Mouse (Mus musculus) spleen, adult 12 weeks (tissue): ENCODE results near the gene Cfap100.

Experiments
- DNase-seq: peaks from one replicate; pipeline ENCODE4 v3.0.0; 2022; ENCODE audit warnings: low spot score

Gene Cfap100

GRCm38 (mm10) chr6:90428380-90428974 lies at the start of gene Cfap100:
TSS of gene Cfap100 (minus strand) at chr6:90428797.
- no peak for DNase-seq

- DNase-seq = no peak
These were observed 48.4 kb upstream of the Cfap100 start for GRCm38 (mm10) chr6:90476941-90477518.

DNA sequence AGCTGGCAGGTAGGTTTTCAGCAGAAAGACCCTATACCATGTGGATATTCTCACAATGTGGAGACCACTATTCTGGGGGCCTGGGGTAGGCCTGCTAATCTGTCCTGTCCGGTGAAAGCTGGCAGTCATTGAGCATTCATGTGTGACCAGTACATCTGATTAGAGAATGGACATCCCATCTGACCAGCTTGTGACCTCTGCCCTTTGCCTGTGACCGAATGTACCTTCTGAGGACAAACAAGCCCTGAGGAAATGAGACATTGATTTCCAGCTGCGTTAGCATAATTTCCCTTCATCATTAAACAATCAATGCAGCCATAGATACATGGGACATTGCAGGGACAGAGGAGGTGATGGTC lies 47.2 kb upstream of the Cfap100 start:
- DNase-seq = no peak

DNA sequence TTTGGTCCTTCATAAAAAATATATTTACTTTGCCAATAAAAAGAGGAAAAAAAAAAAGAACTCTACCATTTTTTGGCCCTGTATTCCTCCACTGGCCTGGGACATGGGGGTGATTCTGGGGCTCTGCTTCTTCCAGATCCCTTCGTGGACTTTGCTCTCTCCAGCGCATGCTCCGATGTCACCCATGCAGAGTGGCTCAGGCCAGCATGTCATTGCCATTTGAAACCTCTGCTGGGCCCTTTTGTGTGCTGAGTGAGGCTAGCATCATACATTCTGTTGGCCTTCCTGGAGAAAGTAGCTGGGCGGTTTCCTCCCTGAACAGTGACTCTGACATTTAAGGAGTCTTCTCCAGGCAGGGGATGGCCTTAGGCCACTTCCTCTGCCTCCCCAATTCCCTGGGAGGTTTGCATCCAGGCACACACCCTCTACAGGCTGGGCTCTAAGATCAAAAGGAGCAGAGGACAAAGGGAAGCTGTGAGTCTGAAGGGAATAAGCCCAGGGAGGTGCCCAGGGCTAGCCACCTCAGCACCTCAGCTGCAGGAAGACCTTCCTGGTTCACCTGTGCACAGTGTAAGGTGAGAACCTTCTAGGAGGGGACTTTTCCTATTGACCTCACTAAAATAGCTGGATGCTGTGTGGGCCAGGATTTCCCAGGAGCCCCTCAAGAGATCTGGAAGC lies 46.7 kb upstream of the Cfap100 start:
- DNase-seq = no peak

DNA sequence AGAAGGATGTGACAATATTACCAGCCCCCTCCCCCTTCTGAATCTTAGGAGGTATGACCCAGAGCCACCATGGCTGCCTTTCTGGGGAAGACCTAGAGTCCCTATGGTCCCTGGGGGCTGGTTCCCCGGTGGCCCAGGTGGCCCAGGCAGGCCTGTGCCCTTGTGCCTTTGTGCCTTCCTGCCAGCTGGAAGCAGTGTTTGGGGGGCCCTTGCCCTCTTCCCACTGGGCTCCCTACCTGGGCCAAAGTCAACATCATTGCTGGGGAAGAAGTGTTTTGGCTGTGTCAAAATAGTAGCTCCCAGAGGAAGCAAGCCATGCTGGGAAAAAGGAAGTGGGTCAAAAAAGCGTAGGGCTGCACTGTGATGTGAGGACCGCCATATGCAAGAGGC lies 45.8 kb upstream of the Cfap100 start:
- DNase-seq = no peak

DNA sequence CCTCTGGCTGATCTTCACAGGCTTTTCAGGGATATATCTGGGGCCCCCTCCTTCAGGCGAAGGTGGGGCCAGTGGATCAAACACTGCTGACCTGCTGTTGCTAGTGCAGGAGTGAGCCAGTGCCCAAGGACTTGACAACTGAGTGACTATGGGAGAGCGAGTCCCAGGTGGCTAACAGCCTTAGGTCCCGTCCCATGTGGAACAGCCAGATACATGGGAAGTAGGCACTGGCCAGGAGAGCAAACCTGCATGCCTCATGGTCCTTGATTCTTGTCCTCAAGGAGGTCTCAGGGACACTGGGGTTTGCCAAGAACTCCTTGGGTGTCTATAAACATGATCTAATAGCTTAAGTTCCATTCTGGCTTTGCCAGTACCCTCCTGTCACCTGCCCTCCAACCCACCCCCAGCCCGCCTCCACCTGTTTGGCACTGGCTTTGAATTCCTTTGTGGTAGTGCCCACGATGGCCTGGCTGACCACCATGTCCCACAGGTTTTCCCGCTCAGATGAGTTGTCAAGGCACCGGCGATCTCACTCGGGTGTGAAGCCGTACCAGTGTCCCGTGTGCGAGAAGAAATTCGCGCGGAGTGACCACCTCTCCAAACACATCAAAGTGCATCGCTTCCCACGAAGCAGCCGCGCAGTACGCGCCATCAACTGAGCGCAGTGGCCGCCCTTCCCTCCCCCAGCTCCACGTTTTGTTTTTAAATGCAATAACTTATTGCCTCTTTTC lies 45.2 kb upstream of the Cfap100 start:
- DNase-seq = no peak

GRCm38 (mm10) chr6:90472697-90473096 lies 44.1 kb upstream of the Cfap100 start:
- DNase-seq = no peak

DNA sequence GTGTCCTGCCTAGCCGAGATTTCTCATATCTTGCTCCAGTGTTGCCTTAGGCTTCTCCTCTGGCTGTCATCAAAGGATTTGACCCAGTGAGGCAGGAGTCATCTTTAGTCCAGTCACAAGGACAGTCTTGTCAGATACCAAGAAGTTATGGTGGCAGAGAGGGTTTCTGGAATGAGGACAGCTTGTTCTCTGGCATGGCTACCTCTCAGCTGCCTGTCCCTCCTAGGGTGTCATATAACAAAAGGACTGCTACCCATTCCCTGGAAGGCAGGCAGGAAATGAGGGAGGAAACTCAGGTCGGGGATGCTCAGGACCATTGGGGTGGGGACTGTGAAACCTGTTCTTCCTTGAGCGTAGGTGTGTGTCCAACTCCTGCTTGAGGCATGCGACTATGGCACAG lies 43.5 kb upstream of the Cfap100 start:
- no peak for DNase-seq

GRCm38 (mm10) chr6:90470947-90471541 lies 42.4 kb upstream of the Cfap100 start:
- no peak for DNase-seq

- no peak for DNase-seq
These were observed 41.7 kb upstream of the Cfap100 start for GRCm38 (mm10) chr6:90470255-90470654.

GRCm38 (mm10) chr6:90469041-90469440 lies 40.4 kb upstream of the Cfap100 start:
- no peak for DNase-seq

GRCm38 (mm10) chr6:90468216-90468615 lies 39.6 kb upstream of the Cfap100 start:
- no peak for DNase-seq

DNA sequence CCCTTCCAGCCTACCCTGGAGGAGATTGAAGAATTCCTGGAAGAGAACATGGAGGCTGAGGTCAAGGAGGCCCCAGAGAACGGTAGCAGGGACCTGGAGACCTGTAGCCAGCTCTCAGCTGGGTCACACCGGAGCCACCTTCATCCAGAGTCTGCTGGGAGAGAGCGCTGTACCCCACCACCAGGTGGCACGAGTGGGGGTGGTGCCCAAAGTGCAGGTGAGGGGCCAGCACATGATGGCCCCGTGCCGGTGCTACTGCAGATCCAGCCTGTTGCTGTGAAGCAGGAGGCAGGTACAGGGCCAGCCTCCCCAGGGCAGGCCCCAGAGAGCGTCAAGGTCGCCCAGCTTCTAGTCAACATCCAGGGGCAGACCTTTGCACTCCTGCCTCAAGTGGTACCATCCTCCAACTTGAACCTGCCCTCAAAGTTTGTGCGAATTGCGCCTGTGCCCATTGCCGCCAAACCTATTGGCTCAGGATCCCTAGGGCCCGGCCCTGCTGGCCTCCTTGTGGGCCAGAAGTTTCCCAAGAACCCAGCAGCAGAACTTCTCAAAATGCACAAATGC lies 38.3 kb upstream of the Cfap100 start:
- DNase-seq = no peak

GRCm38 (mm10) chr6:90466079-90466478 lies 37.5 kb upstream of the Cfap100 start:
- DNase-seq = no peak

- DNase-seq = no peak
These were observed 36.5 kb upstream of the Cfap100 start for GRCm38 (mm10) chr6:90465028-90465640.

- DNase-seq = no peak
These were observed 35.4 kb upstream of the Cfap100 start for GRCm38 (mm10) chr6:90463890-90464421.

- no peak for DNase-seq
These were observed 34.7 kb upstream of the Cfap100 start for GRCm38 (mm10) chr6:90463228-90463862.

DNA sequence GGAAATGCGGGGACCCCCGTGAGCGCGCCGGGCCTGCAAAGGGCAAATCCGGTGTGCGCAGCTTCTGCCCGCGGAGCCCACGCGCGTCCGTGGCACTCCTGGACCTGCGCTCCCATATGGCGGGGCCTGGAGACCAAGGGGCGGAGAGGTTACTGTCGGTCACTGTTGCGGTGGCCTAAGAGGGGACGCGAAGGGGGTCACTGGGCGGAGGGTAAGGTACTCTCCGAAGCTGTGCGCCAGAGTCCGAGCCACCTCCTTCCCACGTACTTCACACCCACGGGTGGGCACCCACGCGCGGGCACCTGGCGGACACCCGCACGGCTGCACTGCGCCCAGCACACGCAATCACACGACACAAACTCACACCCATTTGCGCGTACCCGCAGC lies 34.2 kb upstream of the Cfap100 start:
- no peak for DNase-seq

DNA sequence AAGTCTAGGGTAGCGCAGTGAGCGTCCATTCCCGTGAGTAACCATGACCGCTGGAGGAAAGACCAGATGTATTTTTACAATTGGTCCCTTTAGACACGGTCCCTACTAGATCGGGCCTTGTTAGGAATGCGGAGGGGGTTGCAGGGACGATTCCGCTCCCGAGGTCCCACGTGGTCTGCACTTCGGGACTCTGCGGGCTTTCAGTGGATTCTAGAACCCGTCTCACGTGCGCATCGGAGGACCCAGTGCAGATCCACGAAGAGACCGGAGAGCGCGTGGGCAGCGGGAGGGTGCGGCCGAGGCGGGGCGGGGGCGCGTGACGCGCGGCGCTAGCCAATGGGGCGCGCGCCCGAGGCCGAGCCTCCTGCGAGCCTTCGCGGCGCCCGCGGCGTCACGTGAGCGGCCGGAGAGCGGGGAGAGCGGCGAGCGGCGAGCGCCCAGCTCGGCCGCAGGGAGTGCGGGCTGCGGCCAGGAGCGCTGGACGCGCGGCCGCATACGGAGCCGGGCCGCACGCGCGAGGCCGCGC lies 33.6 kb upstream of the Cfap100 start, which contains the start of gene Klf15:
TSS of gene Klf15 (plus strand) at position 396 of the 526 bp plus-strand sequence.
- no peak for DNase-seq

GRCm38 (mm10) chr6:90461771-90462170 lies 33.2 kb upstream of the Cfap100 start:
- no peak for DNase-seq

- no peak for DNase-seq
These were observed 32.6 kb upstream of the Cfap100 start for GRCm38 (mm10) chr6:90461181-90461580.
